Mouse (Mus musculus): ENCODE data around the gene Cln6.

DNA sequence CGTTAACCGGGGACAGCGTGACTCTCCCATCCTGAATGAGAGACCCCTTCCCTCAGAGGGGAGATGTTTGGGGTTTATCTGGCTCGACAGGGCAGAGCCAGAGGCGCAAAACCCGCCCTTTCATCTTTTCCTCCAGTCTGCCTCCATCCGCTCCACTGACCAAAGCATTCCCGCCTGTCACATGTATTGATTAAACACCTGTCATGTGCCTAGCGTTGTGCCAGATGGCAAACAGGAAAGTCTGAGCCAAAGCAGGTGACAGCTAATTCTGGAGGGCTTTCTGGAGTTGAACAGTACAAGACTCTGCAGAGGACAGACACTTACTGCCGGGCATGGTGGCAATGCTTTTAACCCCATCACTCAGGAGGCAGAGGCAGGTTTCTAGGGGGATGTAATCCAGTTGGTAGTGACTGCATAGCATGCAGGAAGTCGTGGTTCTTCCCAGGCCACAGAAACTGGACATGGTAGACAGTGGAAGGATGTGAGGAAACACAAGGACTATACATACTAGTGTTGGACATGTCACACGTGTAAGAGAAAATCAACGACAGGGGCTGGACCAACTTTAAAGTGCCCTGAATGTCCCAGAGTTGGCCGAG lies 686 bp downstream of the Cln6 start:
- no peak for TF ChIP-seq POLR2A (IDR thresholded peaks at IDR 0.05; ENCODE audit: low read depth, low read length)
- no peak for TF ChIP-seq CTCF (conservative IDR thresholded peaks at IDR 0.05; ENCODE audit: insufficient read depth, insufficient read length, low read depth, low read length)

Data from kidney, adult 2 months (tissue).